Mouse (Mus musculus) gastrocnemius, postnatal 25 days (tissue): ENCODE data around the gene Ube2g1. TPM values are rescaled to one million over a fixed set of nuclear protein-coding genes. Genes with fewer than 3 reads are reported as not detected.
"Not testable (repeated sequence)": the region's sequence is repeated elsewhere in the genome, so short reads cannot be mapped to it uniquely, and the experiment has no call there.

Experiments used
- DNase-seq: peaks from one replicate; pipeline ENCODE4 v3.0.0; 2022
- microRNA-seq, 2 experiments: library from miRNA; unstranded; fragments of <30 nt; microRNA quantifications; one replicate each; pipeline ENCODE4 v1.2.0; 2021; ENCODE audit warnings: borderline replicate concordance in 2 of 2
- total RNA-seq, 2 experiments: library from RNA; stranded (reverse); gene quantifications; 1 replicate in 1 of 2; 2 replicates in 1 of 2; pipeline ENCODE4 v1.2.3; 2021

The Ube2g1 gene
- total RNA-seq, 2 experiments from 2014 or later = 74.3 to 77.4 TPM

DNA sequence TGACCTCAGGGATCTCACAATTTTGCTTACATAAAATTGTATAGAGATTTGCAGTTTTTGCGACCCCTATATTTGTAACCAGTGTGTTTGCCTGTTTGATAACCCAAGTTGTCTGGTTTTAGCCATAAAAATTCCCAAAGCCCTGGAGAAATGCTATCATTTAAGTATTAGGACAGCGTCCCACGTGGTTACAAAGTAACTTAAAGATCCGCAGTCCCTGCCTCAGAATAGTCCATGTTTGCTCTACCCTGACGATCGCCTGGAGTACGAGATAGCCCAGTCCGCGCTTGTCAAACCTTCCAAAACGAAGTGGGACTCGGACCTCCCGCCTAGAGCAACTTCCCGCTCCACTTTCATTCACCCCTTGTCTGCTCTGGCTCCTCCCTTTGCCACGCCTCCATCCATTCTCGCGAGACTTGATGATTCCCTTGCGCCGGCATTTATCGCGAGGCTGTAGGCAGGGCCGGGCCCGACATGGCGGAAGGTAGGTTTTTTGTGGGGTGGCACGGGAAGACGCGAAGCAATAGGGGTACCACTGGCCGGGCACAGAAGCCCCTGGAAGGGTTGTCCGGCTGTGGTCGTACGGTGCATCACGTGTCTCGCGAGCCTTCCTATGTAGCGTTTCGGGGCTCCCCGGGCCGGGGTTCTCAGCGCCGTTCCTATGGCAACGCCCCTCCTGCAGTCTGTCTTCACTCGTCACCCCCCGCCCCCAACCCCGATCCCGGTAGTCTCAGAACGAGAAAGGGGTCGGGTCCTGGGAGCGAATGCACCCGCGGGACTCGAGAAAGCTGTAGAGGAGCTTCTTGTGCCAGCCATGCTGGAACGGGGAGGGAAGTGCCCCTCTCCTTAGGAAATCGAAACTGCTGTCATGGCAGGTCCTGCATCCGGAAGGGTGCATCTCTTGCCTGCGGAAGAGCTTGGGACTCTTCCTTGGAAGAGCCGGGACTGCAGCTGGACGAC is 82.7 kb downstream of the Ube2g1 start, which contains the start of gene Ankfy1:
Gene Ankfy1, plus strand, starts transcription at position 456 of the 960 bp plus-strand sequence.
- peak; percentile 93 for DNase-seq

- DNase-seq = no peak
These were observed 85.3 kb downstream of the Ube2g1 start for GRCm38 (mm10) chr11:72692353-72692752.

DNA sequence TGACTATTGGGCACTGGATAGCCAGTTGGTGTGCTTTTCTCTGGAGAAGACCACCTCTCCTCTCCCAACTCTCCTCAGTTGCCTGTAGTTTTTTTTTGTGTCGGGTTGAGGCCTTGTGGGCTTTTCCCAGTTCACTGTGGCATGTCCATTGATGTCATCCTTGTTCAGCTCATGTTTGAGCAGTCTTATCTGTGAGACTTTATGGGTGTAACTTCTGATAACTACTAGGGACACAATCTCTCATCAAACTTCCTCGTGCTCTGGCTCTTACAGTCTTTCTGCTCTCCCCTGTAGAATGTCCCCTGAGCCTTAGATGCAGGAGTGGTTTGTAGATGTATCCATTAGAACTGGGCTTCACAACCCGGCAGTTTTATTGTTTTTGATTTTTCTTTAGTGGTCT is 87.9 kb downstream of the Ube2g1 start:
- DNase-seq = no peak

DNA sequence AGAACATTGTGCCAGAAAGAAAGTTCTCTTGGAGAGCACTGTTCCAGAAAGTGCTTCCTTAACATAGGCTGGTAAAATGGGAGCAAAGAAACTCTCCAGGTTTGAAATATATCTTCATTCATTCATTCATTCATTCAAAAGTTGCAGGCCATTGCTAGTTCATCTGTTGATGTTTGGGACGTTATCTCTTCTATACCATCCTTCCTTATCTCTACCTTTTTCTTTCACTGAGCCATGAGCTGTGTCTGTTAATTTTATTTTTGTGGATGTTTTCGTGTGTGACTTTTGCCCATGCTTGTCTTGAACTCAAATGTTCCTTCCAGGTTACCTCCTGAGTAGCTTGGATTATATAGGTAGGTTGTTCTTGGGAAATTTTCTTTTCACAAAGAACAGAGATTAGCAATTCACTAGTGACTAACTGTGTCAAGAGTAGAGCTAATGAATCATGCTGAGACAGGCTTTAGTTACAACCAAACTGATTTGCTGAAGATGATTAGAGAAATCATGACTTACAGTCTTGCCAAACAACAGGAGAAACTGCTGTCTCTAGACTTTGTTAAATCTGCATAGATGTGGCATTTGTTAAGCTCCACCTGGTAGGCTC is 89.4 kb downstream of the Ube2g1 start:
- DNase-seq = no peak

DNA sequence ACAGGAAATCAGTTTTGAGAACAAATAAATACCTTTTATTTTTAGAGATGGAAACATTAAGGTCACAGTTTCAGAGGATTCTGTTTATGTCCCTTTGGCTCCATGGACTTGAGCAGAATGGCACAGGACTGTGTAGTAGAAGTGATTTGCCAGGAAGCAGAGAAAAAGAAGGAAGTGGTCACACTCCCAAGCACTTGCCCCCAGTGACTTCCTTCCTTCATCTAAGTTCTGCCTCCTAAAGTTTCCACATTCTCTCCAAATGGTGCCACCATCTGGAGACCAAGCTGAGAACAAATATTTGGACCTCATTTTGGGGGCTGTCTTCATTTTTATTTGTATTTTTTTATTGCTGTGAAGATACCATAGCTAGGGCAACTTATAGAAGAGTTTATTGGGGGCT is 90.2 kb downstream of the Ube2g1 start:
- no peak for DNase-seq

- not testable (repeated sequence) for DNase-seq
These were observed 98.0 kb downstream of the Ube2g1 start for GRCm38 (mm10) chr11:72705111-72705510.

GRCm38 (mm10) chr11:72712721-72713120 is 105.6 kb downstream of the Ube2g1 start:
- no peak for DNase-seq

DNA sequence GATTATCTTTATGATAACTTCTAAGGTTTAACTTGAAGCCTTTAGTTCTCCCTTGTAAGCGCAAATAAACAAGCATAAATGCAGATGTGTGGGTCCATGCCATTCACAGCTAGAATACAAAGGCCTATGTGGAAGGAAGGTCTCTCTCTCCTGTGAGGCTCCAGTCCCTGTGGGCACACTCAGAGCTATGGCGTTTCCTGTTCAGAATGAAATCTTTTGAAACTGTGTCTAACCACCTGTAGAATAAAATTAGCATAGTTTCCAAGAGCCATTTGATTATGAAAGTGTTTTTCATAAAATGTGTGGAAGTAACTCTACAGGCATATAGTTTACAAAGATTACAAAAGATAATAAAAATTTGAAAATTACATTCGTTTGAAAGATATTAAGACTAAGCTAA is 111.1 kb downstream of the Ube2g1 start:
- no peak for DNase-seq

DNA sequence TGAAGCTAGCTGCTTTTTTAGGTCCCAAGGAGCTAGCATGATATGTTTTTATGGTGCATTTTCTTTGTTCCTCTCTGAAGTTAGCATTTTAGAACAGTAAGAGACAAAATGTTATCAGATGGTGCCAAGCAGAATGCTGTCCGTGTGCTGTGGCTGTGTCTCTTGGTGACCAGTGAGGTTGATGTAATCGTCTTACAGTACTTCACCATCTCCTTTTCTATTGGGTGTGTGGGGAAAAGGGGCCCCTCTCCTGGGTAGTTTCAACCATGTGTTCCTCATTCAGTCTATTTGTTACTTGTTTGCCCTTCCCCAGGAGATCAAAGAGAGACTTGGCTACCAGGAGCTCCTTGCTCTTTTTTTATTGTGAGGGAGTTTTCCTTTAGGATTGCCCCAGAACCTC is 116.1 kb downstream of the Ube2g1 start:
- DNase-seq = no peak

DNA sequence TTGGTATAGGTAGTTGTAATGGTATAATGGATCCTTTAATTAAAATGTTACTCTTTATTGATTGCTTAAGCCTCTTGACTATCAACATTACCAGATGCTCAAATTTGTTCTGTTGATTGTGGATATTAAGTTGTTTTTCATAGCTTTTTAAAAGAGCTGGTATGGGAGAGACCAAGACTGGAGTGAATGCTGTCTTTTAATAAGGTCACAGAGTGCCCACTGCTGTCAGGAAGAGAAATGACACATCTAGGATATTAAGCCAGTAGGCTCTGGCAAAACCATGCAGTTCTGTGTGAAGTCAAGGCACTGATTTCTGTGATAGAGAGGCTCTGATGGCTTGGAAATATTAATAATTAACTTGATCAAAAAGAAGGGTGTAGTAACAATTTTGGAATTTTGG is 116.8 kb downstream of the Ube2g1 start:
- no peak for DNase-seq

DNA sequence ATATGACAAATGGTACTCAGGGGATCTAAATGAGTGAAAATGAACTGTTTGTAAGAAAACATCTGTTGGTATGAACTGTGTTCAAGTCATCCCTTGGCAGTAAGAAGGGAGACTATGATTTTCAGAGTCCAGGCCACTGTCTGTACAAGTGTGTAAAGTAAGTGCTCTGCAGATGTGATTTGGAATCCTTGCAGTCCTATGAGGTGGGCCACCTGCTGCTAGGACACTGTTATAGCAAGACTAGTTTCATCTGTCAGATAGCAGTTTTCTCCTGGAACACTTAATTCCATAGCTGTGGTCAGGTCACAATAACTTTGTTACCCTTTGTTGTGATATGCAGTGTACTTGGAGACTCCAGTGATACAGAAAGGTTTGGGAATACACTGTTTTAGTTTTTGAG is 118.9 kb downstream of the Ube2g1 start:
- DNase-seq = no peak

GRCm38 (mm10) chr11:72733736-72734135 is 126.7 kb downstream of the Ube2g1 start:
- DNase-seq = no peak

DNA sequence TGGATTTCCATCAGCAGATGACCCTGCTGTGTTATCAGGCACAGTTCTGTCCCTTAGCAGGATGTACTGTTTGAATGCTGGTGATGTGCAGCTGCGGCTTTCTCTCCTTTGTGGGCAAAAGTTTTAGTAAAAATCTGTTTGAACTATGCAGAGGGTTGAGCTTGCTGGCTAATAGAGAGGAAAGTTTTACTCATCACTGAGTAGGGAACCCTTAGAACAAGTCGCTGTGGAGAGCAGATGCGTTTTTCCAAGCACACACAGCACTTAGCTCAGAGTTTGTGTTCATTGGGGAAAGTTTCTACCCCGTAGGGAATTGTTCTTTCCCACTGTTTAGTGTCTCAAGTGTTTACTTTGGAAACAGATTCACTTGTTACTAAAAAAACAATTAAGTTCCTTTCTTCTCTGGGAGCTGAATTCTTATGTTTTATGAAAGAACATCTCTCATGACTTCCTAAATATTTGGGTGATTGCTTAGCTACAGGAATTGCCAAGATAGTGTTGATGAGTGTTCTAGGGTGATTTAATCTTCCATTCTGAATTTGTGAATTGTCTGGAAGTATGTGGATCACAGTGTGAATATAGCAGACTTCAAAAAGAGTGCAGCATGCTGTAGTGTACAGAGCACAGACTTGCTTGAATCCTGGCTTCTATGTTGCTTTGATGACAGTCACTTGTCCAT is 127.9 kb downstream of the Ube2g1 start:
- no peak for DNase-seq

GRCm38 (mm10) chr11:72735519-72735860 is 128.4 kb downstream of the Ube2g1 start:
- no peak for DNase-seq

Small RNA genes lying within 50 kb of the gene (microRNA-seq; reads per million reads assigned to microRNA genes)
- 0 reads per million in 2 experiments for gene Gm25678

Other genes with a start within 250 kb of the Ube2g1 start
- gene Tekt1, start 244.8 kb upstream of the Ube2g1 start, total RNA-seq = under 1 TPM; 0.64 to 0.70 TPM
- 100 to 1,000 TPM; 219 to 223 TPM for gene Smtnl2, start 195.6 kb upstream of the Ube2g1 start, total RNA-seq
- gene Ggt6, start 171.8 kb upstream of the Ube2g1 start, total RNA-seq = under 1 TPM; 0.38 TPM
- 10 to 100 TPM; 52.1 to 56.5 TPM for gene Mybbp1a, start 165.9 kb upstream of the Ube2g1 start, total RNA-seq
- gene Spns2, start 117.4 kb upstream of the Ube2g1 start, total RNA-seq = 10 to 100 TPM; 12.4 to 16.9 TPM
- under 1 TPM; 0.11 to 0.26 TPM for gene Spns3, start 56.8 kb upstream of the Ube2g1 start, total RNA-seq
- 1 to 10 TPM; 8.0 to 9.0 TPM for gene Ankfy1, start 82.7 kb downstream of the Ube2g1 start, total RNA-seq
- 10 to 100 TPM; 12.9 to 14.6 TPM for gene Cyb5d2, start 188.9 kb downstream of the Ube2g1 start, total RNA-seq
- gene Zzef1, start 188.9 kb downstream of the Ube2g1 start, total RNA-seq = 10 to 100 TPM; 12.5 to 12.8 TPM